Mouse (Mus musculus) embryonic fibroblast, embryonic 13.5 days (primary cell): ENCODE data around the gene Anks1. TPM values are rescaled to one million over a fixed set of nuclear protein-coding genes. Genes with fewer than 3 reads are reported as not detected.
"Not testable (repeated sequence)": the region's sequence is repeated elsewhere in the genome, so short reads cannot be mapped to it uniquely, and the experiment has no call there.

Experiments
- H3K27ac ChIP-seq: 2 replicates; pipeline ENCODE4 v1.5.1; 2012; ENCODE audit warnings: low read length, control low read depth, inconsistent platforms; ENCODE audit not compliant: insufficient read depth
- H3K4me1 ChIP-seq: 2 replicates; pipeline ENCODE4 v1.6.1; 2011; ENCODE audit warnings: low read length; ENCODE audit not compliant: control insufficient read depth, insufficient read depth
- H3K4me3 ChIP-seq: 2 replicates; pipeline ENCODE4 v1.5.1; 2011; ENCODE audit warnings: mild to moderate bottlenecking, control low read depth, low read length; ENCODE audit not compliant: insufficient read depth
- CTCF ChIP-seq: IDR thresholded peaks from 2 replicates; pipeline ENCODE4 v1.5.1; 2011; ENCODE audit warnings: mild to moderate bottlenecking, control low read depth, low read length, moderate library complexity, borderline replicate concordance; ENCODE audit not compliant: insufficient read depth
- POLR2A ChIP-seq: IDR thresholded peaks from 2 replicates; pipeline ENCODE4 v1.6.1; 2011; ENCODE audit warnings: low read depth, mild to moderate bottlenecking, control low read depth, low read length, moderate library complexity
- polyA plus RNA-seq: library from polyadenylated mRNA; stranded (reverse); fragments of >200 nt; gene quantifications from 2 replicates; pipeline ENCODE4 v1.2.4, GENCODE M21; 2011; ENCODE audit warnings: low read depth; ENCODE audit not compliant: missing spikeins, insufficient read length

Gene Anks1
- polyA plus RNA-seq, 1 experiment, result 12.7 TPM

- no peak overlapping the region for H3K27ac ChIP-seq
- H3K4me3 ChIP-seq, result no peak overlapping the region
- TF ChIP-seq POLR2A (no peak), CTCF (peak; percentile 76)
- H3K4me1 ChIP-seq, result no peaks in the 10 kb centered on the region
Measured at GRCm38 (mm10) chr17:27989807-27990542, 80.9 kb downstream of the Anks1 start.

- H3K4me1 ChIP-seq, result no peaks in the 10 kb centered on the region
- TF ChIP-seq CTCF (no peak), POLR2A (no peak)
- H3K27ac ChIP-seq, result no peak overlapping the region
- H3K4me3 ChIP-seq, result no peak overlapping the region
Measured at GRCm38 (mm10) chr17:27994001-27994944, 85.2 kb downstream of the Anks1 start.

GRCm38 (mm10) chr17:27996320-27996719, 87.2 kb downstream of the Anks1 start:
- H3K4me1 ChIP-seq, result no peaks in the 10 kb centered on the region; the same call in 1 of the 2 replicates
- TF ChIP-seq CTCF (no peak), POLR2A (no peak)
- no peak overlapping the region for H3K4me3 ChIP-seq
- H3K27ac ChIP-seq, result no peak overlapping the region

GRCm38 (mm10) chr17:27997212-27997611, 88.1 kb downstream of the Anks1 start:
- Histone ChIP-seq H3K4me1 (no peaks in the 10 kb centered on the region; the same call in 1 of the 2 replicates), H3K4me3 (no peak overlapping the region), H3K27ac (no peak overlapping the region)
- TF ChIP-seq POLR2A (no peak), CTCF (no peak)

GRCm38 (mm10) chr17:27999683-28000273, 90.7 kb downstream of the Anks1 start:
- not testable (repeated sequence) for H3K4me1 ChIP-seq, H3K27ac ChIP-seq, H3K4me3 ChIP-seq

- Histone ChIP-seq H3K27ac (no peak overlapping the region), H3K4me1 (no peaks in the 10 kb centered on the region; the same call in 1 of the 2 replicates), H3K4me3 (no peak overlapping the region)
- TF ChIP-seq CTCF (no peak), POLR2A (no peak)
Measured at GRCm38 (mm10) chr17:28000389-28000788, 91.3 kb downstream of the Anks1 start.

- Histone ChIP-seq H3K27ac (no peak overlapping the region), H3K4me1 (no peaks in the 10 kb centered on the region; the same call in 1 of the 2 replicates), H3K4me3 (no peak overlapping the region)
- TF ChIP-seq POLR2A, result no peak
- TF ChIP-seq CTCF, result no peak
Measured at GRCm38 (mm10) chr17:28000851-28001250, 91.7 kb downstream of the Anks1 start.

GRCm38 (mm10) chr17:28005393-28005792, 96.3 kb downstream of the Anks1 start:
- H3K4me3 ChIP-seq, result no peak overlapping the region
- TF ChIP-seq POLR2A (no peak), CTCF (no peak)
- peaks cover 16% of the 10 kb centered on the region for H3K4me1 ChIP-seq
- no peak overlapping the region for H3K27ac ChIP-seq

- TF ChIP-seq CTCF (no peak), POLR2A (no peak)
- Histone ChIP-seq H3K4me1 (peaks cover 16% of the 10 kb centered on the region), H3K4me3 (no peak overlapping the region), H3K27ac (no peak overlapping the region)
Measured at GRCm38 (mm10) chr17:28006208-28006607, 97.1 kb downstream of the Anks1 start.
